Mouse (Mus musculus) hindbrain, embryonic 15.5 days (tissue): ENCODE results near the gene Per2. TPM values are rescaled to one million over a fixed set of nuclear protein-coding genes. Genes with fewer than 3 reads are reported as not detected.

ENCODE experiments used
- ATAC-seq: fragments of 200-750 bp; cut with Nextera tagmentation; 2 replicates; pipeline ENCODE4 v1.8.0; 2017; ENCODE audit warnings: low read depth, moderate number of reproducible peaks, moderate TSS enrichment; ENCODE audit not compliant: low FRiP score
- H3K27ac ChIP-seq: fragments of 300-500 bp; sonication (generic); replicated peaks from 2 replicates; pipeline ENCODE4 v1.5.1; 2015; ENCODE audit warnings: mild to moderate bottlenecking, inconsistent platforms
- H3K27me3 ChIP-seq: fragments of 300-500 bp; sonication (generic); 2 replicates; pipeline ENCODE4 v1.6.1; 2015; ENCODE audit warnings: control low read depth, inconsistent platforms
- H3K36me3 ChIP-seq: fragments of 300-500 bp; sonication (generic); 2 replicates; pipeline ENCODE4 v1.6.1; 2015; ENCODE audit warnings: control low read depth, inconsistent platforms
- H3K4me1 ChIP-seq: fragments of 300-500 bp; sonication (generic); replicated peaks from 2 replicates; pipeline ENCODE4 v1.6.1; 2015; ENCODE audit warnings: control low read depth, inconsistent platforms
- H3K4me2 ChIP-seq: fragments of 300-500 bp; sonication (generic); 2 replicates; pipeline ENCODE4 v1.6.1; 2015; ENCODE audit warnings: moderate library complexity, mild to moderate bottlenecking, inconsistent platforms
- H3K4me3 ChIP-seq: fragments of 300-500 bp; sonication (generic); 2 replicates; pipeline ENCODE4 v1.5.1; 2015; ENCODE audit warnings: mild to moderate bottlenecking, inconsistent platforms
- H3K9ac ChIP-seq: fragments of 300-500 bp; sonication (generic); 2 replicates; pipeline ENCODE4 v1.6.1; 2015; ENCODE audit warnings: inconsistent platforms
- H3K9me3 ChIP-seq: fragments of 300-500 bp; sonication (generic); 2 replicates; pipeline ENCODE4 v1.6.1; 2016; ENCODE audit warnings: control low read depth, inconsistent platforms
- WGBS: fragments of 180-500 bp; shearing (Covaris S2); methylation state at CpG from one replicate; pipeline ENCODE4 v1.1.7; 2015; 5-methylcytosine and 5-hydroxymethylcytosine counted together
- polyA plus RNA-seq: library from polyadenylated mRNA; unstranded; fragments of >200 nt; fragmentation: Nextera tagmentation; extraction: Ambion mirVana; gene quantifications from 2 replicates; pipeline ENCODE4 v1.2.1, GENCODE M21; 2015

Per2 gene
- polyA plus RNA-seq, 1 experiment from 2014 or later: 6.1 TPM

DNA sequence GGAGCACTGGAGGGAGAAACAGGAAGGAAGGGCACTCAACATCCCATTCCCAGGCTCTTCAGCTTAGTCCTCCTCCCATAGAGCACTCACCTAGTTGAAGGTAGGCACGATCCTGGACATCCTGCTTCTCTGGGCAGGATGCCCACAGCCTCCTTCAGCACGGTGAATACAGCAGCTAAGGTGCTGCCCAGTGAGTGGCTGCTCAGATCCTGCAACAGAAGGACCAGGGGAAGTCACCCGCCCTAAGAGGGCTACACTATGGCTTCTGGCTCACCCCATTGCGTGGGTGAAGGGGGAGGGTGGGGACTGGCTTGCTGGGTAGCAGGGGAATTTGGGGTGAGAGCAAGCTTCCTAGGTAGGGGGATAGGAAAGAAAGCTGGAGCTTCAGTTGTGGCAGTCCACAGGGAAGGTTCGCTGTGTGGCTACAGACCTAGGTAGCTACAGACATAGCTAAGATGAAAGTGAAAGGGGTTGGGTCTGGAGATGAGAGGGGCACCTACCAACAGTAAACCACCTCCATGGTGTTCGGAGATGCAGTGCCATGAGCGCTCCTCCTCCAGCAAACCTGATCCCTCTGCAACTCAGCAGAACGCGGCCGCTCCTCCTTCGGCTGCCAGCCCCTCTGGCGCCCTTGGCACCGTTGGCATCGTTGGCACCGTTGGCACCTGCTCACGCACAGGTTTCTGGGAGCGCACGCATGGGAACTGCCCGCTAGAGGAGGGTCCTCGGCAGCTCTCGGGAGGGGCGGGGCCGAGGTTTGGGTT lies 53.5 kb downstream of the Per2 start:
- Histone ChIP-seq H3K4me2 (0 out of 2 replicates have a peak overlapping the region, but pooled peaks have one; percentile 13), H3K4me1 (no peaks in the 10 kb centered on the region), H3K27me3 (no peaks in the 10 kb centered on the region), H3K9ac (no peak overlapping the region), H3K36me3 (no peaks in the 10 kb centered on the region), H3K27ac (no peak overlapping the region), H3K9me3 (no peaks in the 10 kb centered on the region), H3K4me3 (no peak overlapping the region)
- no peak for ATAC-seq
- whole genome bisulfite sequencing: 54% methylated on average over 23 of the region's 23 CpGs

DNA sequence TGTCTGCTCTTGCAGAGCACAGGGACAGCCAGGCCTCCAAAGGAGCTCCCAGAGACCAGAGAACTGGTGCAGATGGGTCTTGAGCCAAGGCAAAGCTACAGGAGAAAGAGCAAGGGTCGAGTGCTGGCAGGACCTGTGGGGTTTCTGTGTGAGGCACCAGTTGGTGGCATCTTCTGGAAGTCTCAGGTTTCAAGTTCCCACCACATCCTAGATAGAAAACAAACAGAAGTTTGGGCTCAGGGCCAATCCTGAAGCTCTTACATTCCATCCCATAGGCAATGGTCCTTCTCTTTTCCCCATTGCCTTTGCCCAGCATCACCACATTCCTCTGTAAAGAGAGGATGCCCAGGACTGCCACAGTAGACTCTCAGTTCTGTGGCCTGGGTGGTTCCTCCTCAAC lies 54.1 kb downstream of the Per2 start:
- no peak overlapping the region for H3K4me3 ChIP-seq
- H3K27ac ChIP-seq: no peak overlapping the region
- H3K36me3 ChIP-seq: no peaks in the 10 kb centered on the region
- no peak overlapping the region for H3K4me2 ChIP-seq
- WGBS: 31% methylated on average over 1 of the region's 1 CpGs
- no peaks in the 10 kb centered on the region for H3K9me3 ChIP-seq
- H3K27me3 ChIP-seq: no peaks in the 10 kb centered on the region
- ATAC-seq: no peak
- H3K4me1 ChIP-seq: no peaks in the 10 kb centered on the region
- no peak overlapping the region for H3K9ac ChIP-seq

DNA sequence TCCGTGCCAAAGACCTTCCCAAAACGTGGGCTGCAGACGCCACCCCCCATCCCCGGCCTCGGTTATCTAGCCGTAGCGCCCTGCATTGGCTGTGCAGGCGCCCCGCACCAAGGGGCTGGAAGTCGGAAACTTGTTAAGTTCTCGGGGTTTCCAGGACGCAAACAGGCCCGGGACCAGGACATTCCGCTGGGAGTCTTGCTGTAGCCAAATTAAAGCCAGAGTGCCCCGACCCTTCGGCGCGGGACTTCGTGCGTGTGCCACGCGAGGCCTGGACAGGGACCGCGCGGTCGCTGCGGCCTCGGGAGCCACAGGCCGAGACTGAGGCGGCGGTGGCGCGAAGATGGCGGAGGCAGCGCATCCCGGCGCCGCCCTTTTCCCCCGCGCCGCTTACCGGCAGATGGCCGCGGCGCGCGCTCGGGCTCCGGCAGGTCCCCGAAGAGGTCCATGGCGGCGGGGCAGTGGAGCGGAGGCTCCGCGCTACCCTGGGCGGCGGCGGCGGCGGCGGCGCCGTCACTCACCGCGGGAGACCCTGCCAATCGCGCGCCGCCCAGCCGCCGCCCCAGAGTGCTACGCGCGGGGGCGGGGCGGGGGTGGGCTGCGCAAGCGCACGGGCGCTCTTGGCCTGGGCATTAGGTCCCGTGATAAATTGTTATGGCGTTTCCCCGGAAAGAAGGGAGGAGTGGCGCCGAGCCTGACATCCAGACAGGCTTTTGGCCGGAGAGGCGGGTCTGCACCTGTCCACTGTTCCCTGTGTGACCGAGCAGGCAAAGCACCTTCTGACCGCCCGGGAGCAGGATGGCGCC lies 60.7 kb downstream of the Per2 start, which contains the start of gene Ilkap:
Gene Ilkap (minus strand): TSS at position 556 of the 803 bp plus-strand sequence.
- H3K9ac ChIP-seq: peak within 1 kb of the TSS; percentile 75
- peak within 1 kb of the TSS; percentile 84 for H3K4me2 ChIP-seq
- H3K4me1 ChIP-seq: peaks cover 28% of the 10 kb centered on the region
- WGBS: under 1% methylated on average over 66 of the region's 91 CpGs
- 0 out of 2 replicates have a peak, but pooled peaks cover 12% of the 10 kb centered on the region for H3K36me3 ChIP-seq
- H3K27me3 ChIP-seq: no peaks in the 10 kb centered on the region
- peak; percentile 95 for ATAC-seq
- peak within 1 kb of the TSS; percentile 91 for H3K27ac ChIP-seq
- peak within 1 kb of the TSS; percentile 78 for H3K4me3 ChIP-seq
- H3K9me3 ChIP-seq: no peaks in the 10 kb centered on the region

- H3K9me3 ChIP-seq: no peaks in the 10 kb centered on the region
Observed at GRCm38 (mm10) chr1:91397927-91398259, 61.2 kb downstream of the Per2 start.

DNA sequence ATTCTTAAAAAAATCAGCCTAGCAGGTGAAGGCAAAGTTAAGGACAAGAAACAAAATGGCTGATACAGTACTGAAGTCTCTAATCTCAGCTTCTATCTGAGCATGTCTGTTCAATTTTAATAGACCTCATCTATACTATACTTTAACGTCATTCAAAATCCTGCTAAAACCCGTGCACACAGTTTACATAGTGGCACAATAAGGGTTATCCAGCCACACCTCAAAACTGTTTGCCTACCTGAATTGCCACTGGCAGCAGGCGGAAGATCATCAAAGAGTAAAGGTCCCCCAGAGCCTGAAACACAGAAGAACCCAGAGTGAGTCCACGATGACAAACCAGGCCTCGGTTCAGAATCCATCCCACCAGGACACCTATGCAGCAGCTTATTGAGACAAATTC lies 68.8 kb downstream of the Per2 start:
- Histone ChIP-seq H3K9ac (no peak overlapping the region), H3K4me3 (no peak overlapping the region), H3K4me2 (no peak overlapping the region), H3K4me1 (peaks cover 8% of the 10 kb centered on the region; the same call in 1 of the 2 replicates), H3K9me3 (no peaks in the 10 kb centered on the region), H3K27ac (no peak overlapping the region), H3K27me3 (no peaks in the 10 kb centered on the region), H3K36me3 (peaks cover 60% of the 10 kb centered on the region)
- no peak for ATAC-seq
- 96% methylated on average over 5 of the region's 5 CpGs for WGBS

More at GRCm38 (mm10) chr1:91397927-91398259, 61.2 kb downstream of the Per2 start:
- Histone ChIP-seq H3K9ac (peak overlapping the region; percentile 75), H3K4me2 (peak overlapping the region; percentile 84), H3K27me3 (no peaks in the 10 kb centered on the region), H3K27ac (peak overlapping the region; percentile 91), H3K36me3 (0 out of 2 replicates have a peak, but pooled peaks cover 12% of the 10 kb centered on the region), H3K4me3 (peak overlapping the region; percentile 78), H3K4me1 (peaks cover 28% of the 10 kb centered on the region)
- WGBS: under 1% methylated on average over 12 of the region's 12 CpGs
- ATAC-seq: no peak

DNA sequence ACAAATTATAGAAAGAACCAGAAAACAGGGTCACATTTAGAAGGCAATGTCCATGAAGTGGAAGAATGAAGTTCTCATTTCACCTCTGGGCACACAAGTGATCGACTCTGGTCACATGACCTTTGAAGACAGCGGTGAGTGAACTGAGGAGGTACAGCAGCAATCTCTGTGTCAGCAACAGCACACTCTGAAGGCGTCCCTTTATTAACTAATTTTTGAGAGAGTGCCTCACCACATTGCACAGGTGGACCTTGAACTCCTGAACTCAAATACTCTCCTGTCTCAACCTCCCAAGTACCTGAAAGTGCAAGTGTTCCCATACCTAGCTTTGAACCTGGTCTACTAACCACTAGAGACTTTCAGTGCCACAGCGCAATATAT lies 78.0 kb downstream of the Per2 start:
- H3K27ac ChIP-seq: no peak overlapping the region
- H3K4me2 ChIP-seq: no peak overlapping the region
- H3K9me3 ChIP-seq: no peaks in the 10 kb centered on the region
- H3K27me3 ChIP-seq: no peaks in the 10 kb centered on the region
- H3K36me3 ChIP-seq: peaks cover 90% of the 10 kb centered on the region
- H3K4me1 ChIP-seq: no peaks in the 10 kb centered on the region
- no peak overlapping the region for H3K9ac ChIP-seq
- WGBS: 95% methylated on average over 4 of the region's 4 CpGs
- H3K4me3 ChIP-seq: no peak overlapping the region
- no peak for ATAC-seq

- Histone ChIP-seq H3K27me3 (no peaks in the 10 kb centered on the region), H3K9ac (no peak overlapping the region), H3K9me3 (no peaks in the 10 kb centered on the region), H3K4me3 (no peak overlapping the region), H3K36me3 (peaks cover 93% of the 10 kb centered on the region), H3K4me1 (no peaks in the 10 kb centered on the region), H3K27ac (no peak overlapping the region), H3K4me2 (no peak overlapping the region)
- WGBS: 55% methylated on average over 7 of the region's 7 CpGs
- peak; percentile 66 for ATAC-seq
Observed at GRCm38 (mm10) chr1:91380453-91381090, 78.6 kb downstream of the Per2 start.

- H3K36me3 ChIP-seq: peaks cover 69% of the 10 kb centered on the region
- 91% methylated on average over 6 of the region's 6 CpGs for WGBS
- H3K9me3 ChIP-seq: no peaks in the 10 kb centered on the region
- no peak for ATAC-seq
- no peaks in the 10 kb centered on the region for H3K4me1 ChIP-seq
- H3K4me2 ChIP-seq: no peak overlapping the region
- no peak overlapping the region for H3K9ac ChIP-seq
- no peak overlapping the region for H3K27ac ChIP-seq
- no peaks in the 10 kb centered on the region for H3K27me3 ChIP-seq
- no peak overlapping the region for H3K4me3 ChIP-seq
Observed at GRCm38 (mm10) chr1:91373414-91373835, 85.7 kb downstream of the Per2 start.

GRCm38 (mm10) chr1:91370055-91370454 lies 89.1 kb downstream of the Per2 start:
- no peak overlapping the region for H3K4me2 ChIP-seq
- no peak overlapping the region for H3K4me3 ChIP-seq
- peaks cover 8% of the 10 kb centered on the region for H3K4me1 ChIP-seq
- no peaks in the 10 kb centered on the region for H3K9me3 ChIP-seq
- H3K27me3 ChIP-seq: peaks cover 15% of the 10 kb centered on the region
- no peak overlapping the region for H3K27ac ChIP-seq
- ATAC-seq: no peak
- no peak overlapping the region for H3K9ac ChIP-seq
- 84% methylated on average over 23 of the region's 23 CpGs for WGBS
- H3K36me3 ChIP-seq: peaks cover 35% of the 10 kb centered on the region

- H3K9ac ChIP-seq: no peak overlapping the region
- H3K36me3 ChIP-seq: peaks cover 30% of the 10 kb centered on the region
- H3K4me3 ChIP-seq: no peak overlapping the region
- no peaks in the 10 kb centered on the region for H3K9me3 ChIP-seq
- peaks cover 8% of the 10 kb centered on the region for H3K4me1 ChIP-seq
- H3K27me3 ChIP-seq: peaks cover 15% of the 10 kb centered on the region
- 74% methylated on average over 4 of the region's 4 CpGs for WGBS
- no peak overlapping the region for H3K4me2 ChIP-seq
- no peak overlapping the region for H3K27ac ChIP-seq
- ATAC-seq: no peak
Observed at GRCm38 (mm10) chr1:91369408-91369807, 89.7 kb downstream of the Per2 start.

DNA sequence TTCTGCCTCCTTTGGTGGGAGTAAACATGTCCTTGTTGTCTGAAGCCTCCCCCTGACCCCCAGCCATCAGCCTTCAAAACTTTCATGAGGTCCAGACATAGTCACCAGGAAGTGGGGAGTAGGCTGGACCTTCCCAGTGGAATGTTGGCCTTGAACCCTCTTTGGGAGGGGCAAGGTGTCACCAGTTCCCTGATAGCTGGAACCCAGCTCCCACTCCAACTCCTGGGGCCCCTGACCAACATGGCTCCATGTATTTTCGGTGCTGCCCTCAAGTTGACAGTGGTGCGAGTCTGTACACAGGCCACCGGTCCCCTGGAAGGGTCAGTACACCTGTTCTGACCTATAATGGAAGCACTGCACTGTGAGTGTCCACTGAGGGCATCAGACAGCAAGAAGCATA lies 91.8 kb downstream of the Per2 start:
- Histone ChIP-seq H3K4me2 (no peak overlapping the region), H3K4me1 (peaks cover 8% of the 10 kb centered on the region), H3K9me3 (no peaks in the 10 kb centered on the region), H3K27ac (no peak overlapping the region), H3K36me3 (peaks cover 11% of the 10 kb centered on the region), H3K27me3 (peaks cover 15% of the 10 kb centered on the region), H3K9ac (no peak overlapping the region), H3K4me3 (no peak overlapping the region)
- no peak for ATAC-seq
- 99% methylated on average over 3 of the region's 3 CpGs for WGBS
